Mouse (Mus musculus) CH12.LX (cell line): Measurements from ENCODE around the gene Macrod2. TPM values are rescaled to one million over a fixed set of nuclear protein-coding genes. Genes with fewer than 3 reads are reported as not detected.

ENCODE experiments used
- DNase-seq: peaks from one replicate; pipeline ENCODE4 v3.0.0-alpha.2; 2013; ENCODE audit errors: extremely low read depth
- H3K27ac ChIP-seq: 2 replicates; pipeline ENCODE4 v1.5.1; 2012; ENCODE audit warnings: low read depth, mild to moderate bottlenecking, control low read depth, moderate library complexity; ENCODE audit not compliant: insufficient read depth
- H3K27me3 ChIP-seq: replicated peaks from 2 replicates; pipeline ENCODE3; 2012; ENCODE audit warnings: inconsistent platforms
- H3K36me3 ChIP-seq, 2 experiments: replicated peaks in 1 of 2; 2 replicates each; pipeline versions ENCODE3 to v1.6.1; 2012; ENCODE audit warnings: inconsistent platforms in 1 of 2, low read length in 1 of 2, mild to moderate bottlenecking in 1 of 2, mixed read lengths in 1 of 2, moderate library complexity in 1 of 2; ENCODE audit not compliant: control insufficient read depth in 1 of 2, insufficient read depth in 1 of 2
- H3K4me1 ChIP-seq, 2 experiments: 2 replicates each; pipeline ENCODE4 v1.6.1; 2012; ENCODE audit warnings: inconsistent platforms in 1 of 2, moderate library complexity in 1 of 2; ENCODE audit not compliant: insufficient read depth in 2 of 2, control insufficient read depth in 1 of 2
- H3K4me2 ChIP-seq: 2 replicates; pipeline ENCODE4 v1.6.1; 2012; ENCODE audit warnings: low read depth, mild to moderate bottlenecking, control low read depth; ENCODE audit not compliant: poor library complexity, insufficient read depth, severe bottlenecking
- H3K4me3 ChIP-seq, 3 experiments: fragments of 150-350 bp in 1 of 3; sonication (generic) in 1 of 3; replicated peaks in 1 of 3; 2 replicates each; pipeline versions ENCODE3 to v1.5.1; 2011 to 2012; ENCODE audit warnings: low read depth in 2 of 3, low read length in 2 of 3, mild to moderate bottlenecking in 2 of 3, moderate library complexity in 2 of 3, control low read depth in 1 of 3, improper control_type of control experiment in 1 of 3, inconsistent platforms in 1 of 3, mixed read lengths in 1 of 3; ENCODE audit not compliant: poor library complexity in 1 of 3
- H3K79me2 ChIP-seq: replicated peaks from 2 replicates; pipeline ENCODE4 v1.6.1; 2012; ENCODE audit warnings: mild to moderate bottlenecking, moderate library complexity; ENCODE audit not compliant: control insufficient read depth, poor library complexity, insufficient read depth, severe bottlenecking; ENCODE audit errors: extremely low read depth
- H3K9ac ChIP-seq: 2 replicates; pipeline ENCODE4 v1.6.1; 2012; ENCODE audit warnings: low read depth, mild to moderate bottlenecking, control low read depth, moderate library complexity; ENCODE audit not compliant: insufficient read depth
- H3K9me3 ChIP-seq: replicated peaks from 2 replicates; pipeline ENCODE3; 2012; ENCODE audit warnings: low read length, inconsistent platforms, mixed read lengths
- BHLHE40 ChIP-seq: IDR thresholded peaks from 2 replicates; pipeline ENCODE4 v1.6.1; 2011; ENCODE audit warnings: mild to moderate bottlenecking, low read depth, low read length, improper control_type of control experiment
- CHD1 ChIP-seq: IDR thresholded peaks from 2 replicates; pipeline ENCODE4 v1.6.1; 2012; ENCODE audit warnings: low read depth, low read length, improper control_type of control experiment, inconsistent platforms
- CTCF ChIP-seq, 2 experiments: IDR thresholded peaks in 1 of 2; conservative IDR thresholded peaks in 1 of 2; 2 replicates each; pipeline ENCODE4 v1.5.1; 2011 to 2012; ENCODE audit warnings: low read depth in 2 of 2, low read length in 2 of 2, improper control_type of control experiment in 1 of 2, inconsistent platforms in 1 of 2, mild to moderate bottlenecking in 1 of 2, moderate library complexity in 1 of 2
- ELF1 ChIP-seq: IDR thresholded peaks from 2 replicates; pipeline ENCODE4 v1.6.1; 2014; ENCODE audit warnings: low read depth, mild to moderate bottlenecking, inconsistent platforms, low read length, improper control_type of control experiment
- ETS1 ChIP-seq: conservative IDR thresholded peaks from 2 replicates; pipeline ENCODE4 v1.6.1; 2012; ENCODE audit warnings: low read depth, mild to moderate bottlenecking, inconsistent platforms, low read length, improper control_type of control experiment, moderate library complexity
- GABPA ChIP-seq: IDR thresholded peaks from 2 replicates; pipeline ENCODE4 v1.6.1; 2012; ENCODE audit warnings: low read depth, low read length, improper control_type of control experiment, inconsistent platforms; ENCODE audit not compliant: insufficient replicate concordance
- HCFC1 ChIP-seq: IDR thresholded peaks from 2 replicates; pipeline ENCODE4 v1.6.1; 2012; ENCODE audit warnings: low read depth, mild to moderate bottlenecking, inconsistent platforms, low read length, improper control_type of control experiment
- JUND ChIP-seq: conservative IDR thresholded peaks from 2 replicates; pipeline ENCODE4 v1.6.1; 2011; ENCODE audit warnings: low read depth, low read length, improper control_type of control experiment
- KAT2A ChIP-seq: IDR thresholded peaks from 2 replicates; pipeline ENCODE4 v1.6.1; 2012; ENCODE audit warnings: low read length, improper control_type of control experiment, inconsistent platforms; ENCODE audit not compliant: insufficient replicate concordance
- MAX ChIP-seq: IDR thresholded peaks from 2 replicates; pipeline ENCODE4 v1.6.1; 2011; ENCODE audit warnings: low read length, improper control_type of control experiment
- MEF2A ChIP-seq: IDR thresholded peaks from 2 replicates; pipeline ENCODE4 v1.6.1; 2014; ENCODE audit warnings: low read depth, mild to moderate bottlenecking, inconsistent platforms, low read length, improper control_type of control experiment, borderline replicate concordance
- MYC ChIP-seq: IDR thresholded peaks from 2 replicates; pipeline ENCODE4 v1.6.1; 2011; ENCODE audit warnings: low read depth, mild to moderate bottlenecking, improper control_type of control experiment, low read length
- NRF1 ChIP-seq: IDR thresholded peaks from 2 replicates; pipeline ENCODE4 v1.6.1; 2014; ENCODE audit warnings: low read depth, mild to moderate bottlenecking, inconsistent platforms, low read length, improper control_type of control experiment, moderate library complexity
- PAX5 ChIP-seq: IDR thresholded peaks from 2 replicates; pipeline ENCODE4 v1.6.1; 2012; ENCODE audit warnings: low read length, inconsistent platforms, mixed read lengths
- POLR2A ChIP-seq: IDR thresholded peaks from 2 replicates; pipeline ENCODE4 v1.6.1; 2011; ENCODE audit warnings: low read depth, mild to moderate bottlenecking, improper control_type of control experiment, low read length
- POLR2AphosphoS2 ChIP-seq: IDR thresholded peaks from 2 replicates; pipeline ENCODE4 v1.6.1; 2011; ENCODE audit warnings: low read depth, low read length, improper control_type of control experiment
- RCOR1 ChIP-seq: conservative IDR thresholded peaks from 2 replicates; pipeline ENCODE4 v1.6.1; 2012; ENCODE audit warnings: low read depth, mild to moderate bottlenecking, inconsistent platforms, low read length, improper control_type of control experiment
- SIN3A ChIP-seq: IDR thresholded peaks from 2 replicates; pipeline ENCODE4 v1.6.1; 2012; ENCODE audit warnings: low read length, improper control_type of control experiment, inconsistent platforms
- SMC3 ChIP-seq: IDR thresholded peaks from 2 replicates; pipeline ENCODE4 v1.6.1; 2011; ENCODE audit warnings: low read depth, low read length, improper control_type of control experiment
- TCF12 ChIP-seq: IDR thresholded peaks from 2 replicates; pipeline ENCODE4 v1.6.1; 2014; ENCODE audit warnings: low read depth, mild to moderate bottlenecking, inconsistent platforms, low read length, improper control_type of control experiment
- UBTF ChIP-seq: IDR thresholded peaks from 2 replicates; pipeline ENCODE4 v1.6.1; 2012; ENCODE audit warnings: low read depth, mild to moderate bottlenecking, inconsistent platforms, low read length, improper control_type of control experiment, moderate library complexity
- USF2 ChIP-seq: conservative IDR thresholded peaks from 2 replicates; pipeline ENCODE4 v1.6.1; 2011; ENCODE audit warnings: low read depth, low read length, improper control_type of control experiment
- ZC3H11A ChIP-seq: IDR thresholded peaks from 2 replicates; pipeline ENCODE4 v1.6.1; 2012; ENCODE audit warnings: low read depth, mild to moderate bottlenecking, inconsistent platforms, low read length, improper control_type of control experiment
- ZKSCAN1 ChIP-seq: IDR thresholded peaks from 2 replicates; pipeline ENCODE4 v1.6.1; 2012; ENCODE audit warnings: low read depth, inconsistent platforms, low read length, improper control_type of control experiment, borderline replicate concordance
- ZMIZ1 ChIP-seq: IDR thresholded peaks from 2 replicates; pipeline ENCODE4 v1.6.1; 2012; ENCODE audit warnings: low read depth, mild to moderate bottlenecking, inconsistent platforms, low read length, improper control_type of control experiment
- ZNF384 ChIP-seq: IDR thresholded peaks from 2 replicates; pipeline ENCODE4 v1.6.1; 2012; ENCODE audit warnings: low read depth, low read length, improper control_type of control experiment, inconsistent platforms
- dilution Hi-C: fragments of 300-500 bp; cut with MboI; formaldehyde crosslinking; loops from 2 replicates; pipeline ENCODE4 v1.14.3; 2020; ENCODE audit warnings: low sequenced_read_pairs; ENCODE audit not compliant: extremely low pct_unique_long_range_greater_than_20kb, extremely low pct_ligation_motif_present
- in situ Hi-C: fragments of 300-500 bp; cut with MboI; formaldehyde crosslinking; loops from 3 replicates; pipeline ENCODE4 v1.14.3; 2019; ENCODE audit warnings: low sequenced_read_pairs, low pct_ligation_motif_present, low pct_unique_long_range_greater_than_20kb, mixed read lengths
- polyA plus RNA-seq: library from polyadenylated mRNA; unstranded; fragments of >175 nt; gene quantifications from 2 replicates; pipeline ENCODE4 v1.2.1, GENCODE M21; 2012; ENCODE audit warnings: low read depth; ENCODE audit not compliant: insufficient read length
- total RNA-seq, 2 experiments: library from RNA; depleted of rRNA; stranded (reverse); fragments of 300-350 nt in 1 of 2; fragments of >200 nt in 1 of 2; gene quantifications; 2 replicates each; pipeline ENCODE4 v1.2.3; 2012 to 2014

Macrod2 gene
- total and polyA plus RNA-seq, 3 experiments, result not detected

DNA sequence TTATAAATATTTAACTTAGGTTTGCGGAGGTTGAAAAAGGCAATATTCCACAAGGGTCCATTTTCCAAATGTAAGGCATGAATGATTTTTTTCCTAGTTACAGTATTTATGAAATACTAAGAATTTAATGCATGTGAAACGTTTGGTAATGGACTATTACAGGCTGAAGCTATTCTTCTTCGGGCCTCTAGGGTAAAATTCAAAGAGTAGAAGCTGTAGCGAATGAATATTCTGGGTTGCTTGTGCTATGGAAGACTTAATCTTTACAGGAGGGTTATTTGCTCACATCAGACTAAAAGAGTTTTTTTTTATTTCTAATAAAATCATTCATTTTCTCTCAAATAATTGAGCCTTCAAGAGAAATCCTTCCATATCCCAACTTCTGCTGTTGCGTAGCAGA lies 1039.0 kb downstream of the Macrod2 start:
- Histone ChIP-seq H3K79me2 (no peaks in the 10 kb centered on the region), H3K9me3 (peaks cover 23% of the 10 kb centered on the region), H3K9ac (no peak overlapping the region), H3K27me3 (no peaks in the 10 kb centered on the region), H3K4me1 (no peaks in the 10 kb centered on the region), H3K36me3 (no peaks in the 10 kb centered on the region), H3K4me3 (no peak overlapping the region), H3K27ac (no peak overlapping the region), H3K4me2 (no peak overlapping the region)
- in situ Hi-C loops, result no loop called here
- dilution Hi-C loops, result no loop called here
- no peak for TF ChIP-seq SIN3A
- no peak for TF ChIP-seq POLR2AphosphoS2
- TF ChIP-seq ELF1, result no peak
- no peak for TF ChIP-seq USF2
- no peak for TF ChIP-seq BHLHE40
- TF ChIP-seq ZC3H11A, result no peak
- TF ChIP-seq MYC, result no peak
- no peak for TF ChIP-seq NRF1
- no peak for TF ChIP-seq GABPA
- TF ChIP-seq CHD1, result no peak
- TF ChIP-seq JUND, result no peak
- TF ChIP-seq KAT2A, result no peak
- no peak for TF ChIP-seq TCF12
- TF ChIP-seq ETS1, result no peak
- TF ChIP-seq ZKSCAN1, result no peak
- no peak for TF ChIP-seq ZMIZ1
- TF ChIP-seq MAX, result no peak
- TF ChIP-seq MEF2A, result no peak
- TF ChIP-seq SMC3, result no peak
- TF ChIP-seq HCFC1, result no peak
- no peak for DNase-seq

DNA sequence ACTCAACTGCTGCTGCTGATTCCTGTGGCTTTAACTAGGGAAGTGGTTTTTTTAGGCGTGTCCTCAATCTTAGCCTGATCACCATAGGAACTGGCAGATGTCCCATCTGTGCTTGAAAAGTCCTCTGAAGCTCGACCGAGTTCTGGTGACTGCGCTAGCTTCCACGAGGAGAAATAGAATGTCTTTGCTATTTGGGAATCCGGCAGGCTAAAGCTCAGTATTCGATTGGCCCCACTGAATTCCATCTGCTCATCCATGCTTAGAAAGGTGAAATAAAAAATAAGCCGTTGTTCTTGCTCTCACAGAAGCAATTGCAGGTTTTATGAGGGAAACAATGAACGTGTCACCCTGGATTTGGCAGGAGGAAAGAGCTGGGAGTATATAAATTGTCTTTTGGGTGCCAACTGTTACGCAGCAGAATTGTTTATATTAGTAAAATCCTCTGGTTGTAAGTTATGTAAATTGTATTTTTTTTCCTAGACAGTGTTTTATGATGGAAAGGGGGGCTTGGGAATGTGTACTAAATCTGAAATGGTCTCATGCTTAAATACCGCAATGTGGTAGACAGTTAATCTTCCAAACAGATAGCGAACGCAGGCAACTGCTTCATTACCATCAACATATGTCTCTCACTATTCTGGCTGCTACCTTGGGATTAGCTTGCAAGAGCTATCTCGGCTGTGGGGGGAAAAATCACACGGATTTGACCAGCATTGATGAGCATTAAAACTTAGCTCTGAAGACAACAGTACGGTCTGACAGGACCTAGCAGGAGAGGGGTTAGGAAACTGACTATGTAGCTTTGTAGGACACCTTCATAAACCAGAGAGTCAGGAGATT lies 1039.8 kb downstream of the Macrod2 start:
- H3K36me3 ChIP-seq, result no peaks in the 10 kb centered on the region
- DNase-seq, result no peak
- no peak overlapping the region for H3K9ac ChIP-seq
- TF ChIP-seq POLR2AphosphoS2, result no peak
- no peak for TF ChIP-seq CTCF (conservative IDR thresholded peaks at IDR 0.05 in 1 of 2, IDR thresholded peaks at IDR 0.05 in 1 of 2; ENCODE audit: low read depth in 2 of 2, low read length in 2 of 2)
- TF ChIP-seq ZC3H11A, result no peak
- no peak for TF ChIP-seq PAX5
- TF ChIP-seq SMC3, result no peak
- no peak for TF ChIP-seq UBTF
- TF ChIP-seq MEF2A, result no peak
- TF ChIP-seq MAX, result no peak
- TF ChIP-seq RCOR1, result no peak
- TF ChIP-seq HCFC1, result no peak
- no peak for TF ChIP-seq MYC
- no peak for TF ChIP-seq ZNF384
- TF ChIP-seq CHD1, result no peak
- no peak for TF ChIP-seq KAT2A
- no peak for TF ChIP-seq POLR2A
- no peak for TF ChIP-seq NRF1
- H3K9me3 ChIP-seq, result peaks cover 24% of the 10 kb centered on the region
- no peak overlapping the region for H3K4me2 ChIP-seq
- H3K27ac ChIP-seq, result no peak overlapping the region
- no peaks in the 10 kb centered on the region for H3K27me3 ChIP-seq
- H3K4me3 ChIP-seq, result no peak overlapping the region
- H3K79me2 ChIP-seq, result no peaks in the 10 kb centered on the region
- dilution Hi-C loops, result no loop called here
- H3K4me1 ChIP-seq, result no peaks in the 10 kb centered on the region
- in situ Hi-C loops, result no loop called here
